Mouse (Mus musculus) CH12.LX (cell line): ENCODE data around the gene 6030468B19Rik.

Experiments
- EP300 ChIP-seq: IDR thresholded peaks from 2 replicates; pipeline ENCODE4 v1.6.1; 2011; ENCODE audit warnings: low read length, improper control_type of control experiment
- IRF4 ChIP-seq: IDR thresholded peaks from 2 replicates; pipeline ENCODE4 v1.6.1; 2014; ENCODE audit warnings: low read depth, mild to moderate bottlenecking, inconsistent platforms, low read length, improper control_type of control experiment
- USF1 ChIP-seq: IDR thresholded peaks from 2 replicates; pipeline ENCODE4 v1.6.1; 2014; ENCODE audit warnings: low read depth, mild to moderate bottlenecking, inconsistent platforms, low read length, improper control_type of control experiment

- no peak for TF ChIP-seq USF1
- no peak for TF ChIP-seq EP300
- TF ChIP-seq IRF4: no peak
Observed at GRCm38 (mm10) chr11:117759267-117759666, 38.2 kb upstream of the 6030468B19Rik start.
